Comparison of ENCODE assay signal across 39 mouse cellular contexts in the genomic region with DNA sequence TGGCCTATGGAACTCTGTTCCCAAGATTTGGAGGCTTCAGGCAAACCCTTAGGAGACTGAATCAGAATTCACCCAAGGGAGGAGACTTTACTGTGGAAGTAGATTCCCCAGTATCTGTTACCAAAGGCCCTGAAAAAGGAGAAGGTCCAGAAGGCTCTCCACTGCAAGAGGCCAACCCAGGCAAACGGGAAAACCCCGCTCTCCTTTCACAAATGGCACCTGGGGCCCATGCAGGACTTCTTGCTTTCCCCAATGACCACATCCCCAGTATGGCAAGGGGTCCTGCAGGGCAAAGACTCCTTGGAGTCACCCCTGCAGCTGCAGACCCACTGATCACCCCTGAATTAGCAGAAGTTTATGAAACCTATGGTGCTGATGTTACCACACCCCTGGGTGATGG. TPM values are rescaled to one million over a fixed set of nuclear protein-coding genes. Genes with fewer than 3 reads are reported as not detected.
"Had no signal": no experiment of that assay in that cellular context is flagged by ENCODE, and none has a peak within 500 bp of the region (broad histone marks: within the 10 kb centered on the region; RNA-seq: fewer than 3 reads in every experiment).

No protein-coding gene starts in this region.

- H3K9ac ChIP-seq: embryonic facial prominence, embryonic 12.5 days; embryonic facial prominence, embryonic 13.5 days; embryonic facial prominence, embryonic 15.5 days; forebrain, embryonic 12.5 days; forebrain, embryonic 13.5 days; forebrain, embryonic 15.5 days; forebrain, postnatal 0 days had no signal

- H3K4me3 ChIP-seq: embryonic facial prominence, embryonic 10.5 days; embryonic facial prominence, embryonic 12.5 days; embryonic facial prominence, embryonic 13.5 days; embryonic facial prominence, embryonic 15.5 days; erythroblast, embryonic 14.5 days; forebrain, embryonic 10.5 days; forebrain, embryonic 12.5 days; forebrain, embryonic 13.5 days; forebrain, embryonic 15.5 days; gastrocnemius, adult 2 months; heart, adult 2 months had no signal

- DNase-seq: cerebellum, adult 9-10 months; cerebellum, adult 9-11 months; cerebellum, postnatal 10 days; cerebellum, postnatal 14 days; cerebellum, postnatal 25 days; cerebellum, postnatal 36 days; embryo, embryonic 11 days; forebrain, postnatal 0 days; gastrocnemius, adult 2 months; gastrocnemius, postnatal 10 days; gastrocnemius, postnatal 14 days; gastrocnemius, postnatal 25 days; gastrocnemius, postnatal 36 days; heart, adult 11 months; heart, adult 18-20 months had no signal

- H3K9me3 ChIP-seq: embryonic facial prominence, embryonic 10.5 days; embryonic facial prominence, embryonic 12.5 days; embryonic facial prominence, embryonic 13.5 days; embryonic facial prominence, embryonic 15.5 days; forebrain, embryonic 10.5 days; forebrain, embryonic 12.5 days; forebrain, embryonic 13.5 days; forebrain, embryonic 15.5 days had no signal

- H3K4me1 ChIP-seq: embryonic facial prominence, embryonic 10.5 days; embryonic facial prominence, embryonic 12.5 days; embryonic facial prominence, embryonic 13.5 days; embryonic facial prominence, embryonic 15.5 days; forebrain, embryonic 10.5 days; forebrain, embryonic 12.5 days; forebrain, embryonic 13.5 days; forebrain, embryonic 15.5 days had no signal

- H3K27ac ChIP-seq: embryonic facial prominence, embryonic 10.5 days; embryonic facial prominence, embryonic 12.5 days; embryonic facial prominence, embryonic 13.5 days; embryonic facial prominence, embryonic 15.5 days; forebrain, embryonic 10.5 days; forebrain, embryonic 12.5 days; forebrain, embryonic 13.5 days; forebrain, embryonic 15.5 days; gastrocnemius, adult 2 months; heart, adult 2 months had no signal

- H3K4me2 ChIP-seq: embryonic facial prominence, embryonic 12.5 days; embryonic facial prominence, embryonic 13.5 days; embryonic facial prominence, embryonic 15.5 days; forebrain, embryonic 12.5 days; forebrain, embryonic 13.5 days; forebrain, embryonic 15.5 days had no signal

- ATAC-seq: forebrain, embryonic 13.5 days; forebrain, embryonic 14.5 days; forebrain, embryonic 15.5 days; forebrain, embryonic 16.5 days; forebrain, postnatal 0 days had no signal

- H3K36me3 ChIP-seq: embryonic facial prominence, embryonic 10.5 days; embryonic facial prominence, embryonic 12.5 days; embryonic facial prominence, embryonic 13.5 days; embryonic facial prominence, embryonic 15.5 days; forebrain, embryonic 10.5 days; forebrain, embryonic 12.5 days; forebrain, embryonic 15.5 days had no signal

- H3K27me3 ChIP-seq: embryonic facial prominence, embryonic 12.5 days; embryonic facial prominence, embryonic 13.5 days; embryonic facial prominence, embryonic 15.5 days; forebrain, embryonic 12.5 days; forebrain, embryonic 13.5 days; forebrain, embryonic 15.5 days had no signal

RNA-seq across cellular contexts. Expression of a gene that starts 11.7 kb away (rescaled TPM):
- total RNA-seq: common myeloid progenitor, adult 5-6 weeks; forebrain, postnatal 0 days; gastrocnemius, adult 18-20 months; gastrocnemius, adult 2 months; gastrocnemius, adult 8-10 months; gastrocnemius, postnatal 10 days; gastrocnemius, postnatal 14 days; gastrocnemius, postnatal 25 days; gastrocnemius, postnatal 36 days; gastrocnemius, postnatal 4 days; granulocyte monocyte progenitor cell, adult 5-6 weeks; heart, adult 18-20 months; heart, adult 2 months; heart, adult 8-10 months had no signal
- polyA plus RNA-seq: cortical plate, adult 2 months; embryonic facial prominence, embryonic 10.5 days; erythroblast, embryonic 14.5 days; forebrain, embryonic 10.5 days; forebrain, embryonic 11.5 days; forebrain, embryonic 12.5 days; forebrain, embryonic 13.5 days; forebrain, embryonic 14.5 days; forebrain, embryonic 16.5 days; forebrain, postnatal 0 days; frontal cortex, adult 2 months; gonadal fat pad, adult 2 months; heart, adult 2 months had no signal

RNA-seq across cellular contexts. Expression of a gene that starts 20.3 kb away (rescaled TPM):
- total RNA-seq: common myeloid progenitor, adult 5-6 weeks; forebrain, postnatal 0 days; gastrocnemius, adult 18-20 months; gastrocnemius, adult 2 months; gastrocnemius, adult 8-10 months; gastrocnemius, postnatal 10 days; gastrocnemius, postnatal 14 days; gastrocnemius, postnatal 25 days; gastrocnemius, postnatal 36 days; gastrocnemius, postnatal 4 days; granulocyte monocyte progenitor cell, adult 5-6 weeks; heart, adult 18-20 months; heart, adult 2 months; heart, adult 8-10 months had no signal
- polyA plus RNA-seq: cortical plate, adult 2 months; embryonic facial prominence, embryonic 10.5 days; embryonic facial prominence, embryonic 11.5 days; embryonic facial prominence, embryonic 13.5 days; embryonic facial prominence, embryonic 14.5 days; embryonic facial prominence, embryonic 15.5 days; erythroblast, embryonic 14.5 days; forebrain, embryonic 10.5 days; forebrain, embryonic 11.5 days; forebrain, embryonic 12.5 days; forebrain, embryonic 13.5 days; forebrain, embryonic 14.5 days; forebrain, embryonic 15.5 days; forebrain, embryonic 16.5 days; forebrain, postnatal 0 days; frontal cortex, adult 2 months; gonadal fat pad, adult 2 months; heart, adult 2 months had no signal
